Mouse (Mus musculus) limb, embryonic 13.5 days (tissue): ENCODE data around the gene Bcas3. TPM values are rescaled to one million over a fixed set of nuclear protein-coding genes. Genes with fewer than 3 reads are reported as not detected.
"Not testable (repeated sequence)": the region's sequence is repeated elsewhere in the genome, so short reads cannot be mapped to it uniquely, and the experiment has no call there.

ENCODE experiments used
- ATAC-seq: fragments of 200-750 bp; cut with Nextera tagmentation; 2 replicates; pipeline ENCODE4 v1.8.0; 2017; ENCODE audit warnings: low read depth, moderate number of reproducible peaks, moderate TSS enrichment; ENCODE audit not compliant: low FRiP score
- H3K27ac ChIP-seq: fragments of 300-500 bp; sonication (generic); 2 replicates; pipeline ENCODE4 v1.5.1; 2015; ENCODE audit warnings: inconsistent platforms, mild to moderate bottlenecking, moderate library complexity
- H3K27me3 ChIP-seq: fragments of 300-500 bp; sonication (generic); 2 replicates; pipeline ENCODE4 v1.6.1; 2015; ENCODE audit warnings: mild to moderate bottlenecking, inconsistent platforms
- H3K36me3 ChIP-seq: fragments of 300-500 bp; sonication (generic); 2 replicates; pipeline ENCODE4 v1.6.1; 2015; ENCODE audit warnings: inconsistent platforms, mild to moderate bottlenecking, moderate library complexity
- H3K4me1 ChIP-seq: fragments of 300-500 bp; sonication (generic); 2 replicates; pipeline ENCODE4 v1.6.1; 2015; ENCODE audit warnings: inconsistent platforms
- H3K4me2 ChIP-seq: fragments of 300-500 bp; sonication (generic); replicated peaks from 2 replicates; pipeline ENCODE4 v1.6.1; 2015; ENCODE audit warnings: inconsistent platforms, mild to moderate bottlenecking, moderate library complexity
- H3K4me3 ChIP-seq: fragments of 300-500 bp; sonication (generic); 2 replicates; pipeline ENCODE4 v1.5.1; 2015; ENCODE audit warnings: moderate library complexity, mild to moderate bottlenecking, inconsistent platforms
- H3K9ac ChIP-seq: fragments of 300-500 bp; sonication (generic); 2 replicates; pipeline ENCODE4 v1.6.1; 2015; ENCODE audit warnings: mild to moderate bottlenecking, inconsistent platforms
- H3K9me3 ChIP-seq: fragments of 300-500 bp; sonication (generic); 2 replicates; pipeline ENCODE4 v1.6.1; 2016; ENCODE audit warnings: inconsistent platforms
- WGBS: fragments of 180-500 bp; shearing (Covaris S2); methylation state at CpG from one replicate; pipeline ENCODE4 v1.1.7; 2015; 5-methylcytosine and 5-hydroxymethylcytosine counted together
- polyA plus RNA-seq: library from polyadenylated mRNA; unstranded; fragments of >200 nt; fragmentation: Nextera tagmentation; extraction: Ambion mirVana; gene quantifications from 2 replicates; pipeline ENCODE4 v1.2.1, GENCODE M21; 2015

Gene Bcas3
- polyA plus RNA-seq, 1 experiment from 2014 or later = 30.3 TPM

DNA sequence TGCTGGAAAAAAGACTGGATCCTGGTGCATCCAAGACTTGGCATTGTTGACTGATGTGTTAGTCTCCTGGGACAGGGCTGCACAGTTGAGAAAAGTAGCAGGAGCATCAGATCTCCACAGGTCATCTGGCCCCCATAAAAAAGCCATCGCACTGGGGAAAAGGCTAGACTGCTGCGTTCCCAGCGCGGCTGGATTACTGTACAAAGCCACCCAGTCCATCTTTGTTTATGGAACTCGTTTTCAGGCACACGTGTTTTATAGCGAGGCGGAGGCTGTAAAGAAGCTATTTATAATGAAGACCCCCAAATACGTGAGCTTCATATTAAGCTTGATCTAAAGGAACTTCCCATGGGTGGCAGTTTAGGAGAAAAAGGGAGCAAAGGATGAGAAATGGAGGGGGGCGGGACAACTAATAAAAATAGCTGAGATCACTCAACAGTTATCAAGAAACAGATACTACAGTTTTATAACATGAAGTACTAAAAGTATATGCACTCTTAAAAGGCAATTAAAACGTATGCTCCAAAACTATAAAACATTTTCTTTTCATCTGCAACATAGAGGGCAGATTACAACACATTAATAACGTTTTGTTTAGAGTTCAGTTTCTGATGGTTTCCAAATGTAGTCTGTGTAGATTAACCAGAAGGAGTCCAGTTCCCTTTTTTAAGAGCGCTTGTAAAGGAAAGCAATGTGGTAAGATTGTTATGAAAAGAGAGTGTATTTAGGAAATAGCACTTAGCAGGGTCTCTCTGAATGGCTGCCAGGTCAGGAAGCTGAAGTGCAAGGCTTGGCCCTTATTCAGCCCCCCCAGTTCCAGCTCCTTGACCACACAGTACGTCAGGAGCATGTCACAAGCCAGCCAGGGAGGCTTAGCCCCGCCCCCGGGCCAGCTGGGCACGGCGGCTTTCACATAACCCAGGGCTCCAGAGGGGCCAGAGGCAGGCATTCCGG, 360.2 kb downstream of the Bcas3 start:
- H3K27ac ChIP-seq = no peak overlapping the region
- WGBS = 8% methylated on average over 19 of the region's 19 CpGs
- peaks cover 84% of the 10 kb centered on the region for H3K27me3 ChIP-seq
- H3K36me3 ChIP-seq = no peaks in the 10 kb centered on the region
- no peaks in the 10 kb centered on the region for H3K9me3 ChIP-seq
- peak; percentile 85 for ATAC-seq
- peak overlapping the region; percentile 41 for H3K4me2 ChIP-seq
- H3K4me3 ChIP-seq = no peak overlapping the region
- no peak overlapping the region for H3K9ac ChIP-seq
- H3K4me1 ChIP-seq = peaks cover 54% of the 10 kb centered on the region

- no peak overlapping the region; the same call in 1 of the 2 replicates for H3K27ac ChIP-seq
- H3K4me3 ChIP-seq = no peak overlapping the region
Measured at GRCm38 (mm10) chr11:85713814-85714208, 360.8 kb downstream of the Bcas3 start.

GRCm38 (mm10) chr11:85714312-85714931, 361.5 kb downstream of the Bcas3 start:
- no peak for ATAC-seq
- H3K4me3 ChIP-seq = no peak overlapping the region
- H3K4me2 ChIP-seq = no peak overlapping the region; the same call in 1 of the 2 replicates
- peaks cover 55% of the 10 kb centered on the region for H3K4me1 ChIP-seq
- no peaks in the 10 kb centered on the region for H3K9me3 ChIP-seq
- H3K27me3 ChIP-seq = peaks cover 89% of the 10 kb centered on the region
- 8% methylated on average over 7 of the region's 7 CpGs for WGBS
- H3K9ac ChIP-seq = no peak overlapping the region
- no peak overlapping the region; the same call in 1 of the 2 replicates for H3K27ac ChIP-seq
- H3K36me3 ChIP-seq = no peaks in the 10 kb centered on the region

More at GRCm38 (mm10) chr11:85713814-85714208, 360.8 kb downstream of the Bcas3 start:
- no peak overlapping the region for H3K9ac ChIP-seq
- H3K27me3 ChIP-seq = peaks cover 87% of the 10 kb centered on the region
- H3K36me3 ChIP-seq = no peaks in the 10 kb centered on the region
- peaks cover 54% of the 10 kb centered on the region for H3K4me1 ChIP-seq
- 8% methylated on average over 2 of the region's 2 CpGs for WGBS
- no peaks in the 10 kb centered on the region for H3K9me3 ChIP-seq
- H3K4me2 ChIP-seq = peak overlapping the region; percentile 41
- ATAC-seq = no peak

- H3K4me1 ChIP-seq = peaks cover 62% of the 10 kb centered on the region
- not testable (repeated sequence) for H3K9ac ChIP-seq, H3K4me3 ChIP-seq, H3K36me3 ChIP-seq, H3K4me2 ChIP-seq, ATAC-seq, H3K9me3 ChIP-seq, H3K27ac ChIP-seq
- peaks cover 87% of the 10 kb centered on the region for H3K27me3 ChIP-seq
- 76% methylated on average over 2 of the region's 2 CpGs for WGBS
Measured at GRCm38 (mm10) chr11:85716730-85717129, 363.8 kb downstream of the Bcas3 start.

DNA sequence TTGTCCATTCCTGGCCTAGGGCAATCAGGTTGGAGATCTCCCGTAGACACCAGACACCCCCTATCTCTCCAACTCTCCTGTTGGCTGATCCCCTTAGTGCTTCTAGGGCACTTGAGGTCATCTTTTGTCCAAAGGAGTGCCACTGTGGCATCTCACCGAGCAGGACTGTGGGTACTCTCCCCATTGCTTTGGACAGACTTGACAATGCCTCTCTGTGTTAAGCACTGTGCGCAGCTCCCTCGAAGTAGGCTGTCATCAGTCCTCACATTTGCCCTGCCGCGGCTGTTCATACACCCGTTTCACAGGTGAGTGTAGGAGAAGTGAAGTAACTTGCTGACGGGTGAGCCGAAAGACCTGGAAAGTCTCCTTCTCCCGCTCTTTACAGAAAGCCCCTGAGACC, 366.1 kb downstream of the Bcas3 start:
- H3K4me3 ChIP-seq = no peak overlapping the region
- no peaks in the 10 kb centered on the region for H3K9me3 ChIP-seq
- 74% methylated on average over 10 of the region's 10 CpGs for WGBS
- H3K4me1 ChIP-seq = peaks cover 44% of the 10 kb centered on the region
- ATAC-seq = no peak
- H3K36me3 ChIP-seq = no peaks in the 10 kb centered on the region
- no peak overlapping the region for H3K9ac ChIP-seq
- H3K4me2 ChIP-seq = no peak overlapping the region
- no peak overlapping the region for H3K27ac ChIP-seq
- peaks cover 86% of the 10 kb centered on the region for H3K27me3 ChIP-seq

GRCm38 (mm10) chr11:85719766-85720165, 366.8 kb downstream of the Bcas3 start:
- Histone ChIP-seq H3K27ac (no peak overlapping the region), H3K36me3 (no peaks in the 10 kb centered on the region), H3K9me3 (no peaks in the 10 kb centered on the region), H3K4me2 (no peak overlapping the region), H3K4me3 (no peak overlapping the region), H3K27me3 (peaks cover 86% of the 10 kb centered on the region), H3K9ac (no peak overlapping the region), H3K4me1 (peaks cover 37% of the 10 kb centered on the region)
- ATAC-seq = no peak
- 19% methylated on average over 7 of the region's 7 CpGs for WGBS

- Histone ChIP-seq H3K4me3 (no peak overlapping the region), H3K4me1 (peaks cover 32% of the 10 kb centered on the region), H3K27me3 (peaks cover 87% of the 10 kb centered on the region), H3K9ac (no peak overlapping the region), H3K9me3 (no peaks in the 10 kb centered on the region), H3K27ac (no peak overlapping the region), H3K4me2 (no peak overlapping the region), H3K36me3 (no peaks in the 10 kb centered on the region)
- 11% methylated on average over 6 of the region's 6 CpGs for WGBS
- no peak for ATAC-seq
Measured at GRCm38 (mm10) chr11:85720269-85720773, 367.4 kb downstream of the Bcas3 start.

- no peak overlapping the region for H3K27ac ChIP-seq
- ATAC-seq = no peak
- H3K9ac ChIP-seq = no peak overlapping the region
- H3K4me1 ChIP-seq = peaks cover 23% of the 10 kb centered on the region
- H3K4me3 ChIP-seq = no peak overlapping the region
- 88% methylated on average over 4 of the region's 4 CpGs for WGBS
- H3K9me3 ChIP-seq = no peaks in the 10 kb centered on the region
- H3K27me3 ChIP-seq = peaks cover 79% of the 10 kb centered on the region
- no peaks in the 10 kb centered on the region for H3K36me3 ChIP-seq
- H3K4me2 ChIP-seq = no peak overlapping the region
Measured at GRCm38 (mm10) chr11:85721986-85722385, 369.0 kb downstream of the Bcas3 start.

DNA sequence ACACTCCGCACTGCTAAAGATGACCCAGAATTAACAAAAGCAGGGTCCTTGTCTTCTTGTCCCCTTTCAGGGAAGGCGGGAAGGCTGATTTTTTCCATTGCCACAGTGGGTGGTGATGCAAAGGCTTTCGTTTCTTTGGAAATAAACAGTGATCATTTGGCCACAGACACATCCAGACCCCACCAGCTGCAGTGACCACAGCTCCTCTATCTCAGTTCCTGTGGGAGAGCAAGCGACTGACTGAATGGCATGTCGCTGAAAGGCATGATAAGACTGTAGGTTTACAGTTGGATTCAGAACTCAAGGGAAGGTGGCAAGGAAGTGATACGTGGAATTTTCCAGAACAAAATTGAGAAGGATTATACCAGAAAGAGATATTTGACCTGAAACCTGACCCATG, 371.2 kb downstream of the Bcas3 start:
- H3K36me3 ChIP-seq = no peaks in the 10 kb centered on the region
- 82% methylated on average over 6 of the region's 6 CpGs for WGBS
- no peak overlapping the region for H3K27ac ChIP-seq
- H3K9ac ChIP-seq = no peak overlapping the region
- no peak overlapping the region for H3K4me3 ChIP-seq
- H3K4me1 ChIP-seq = peaks cover 20% of the 10 kb centered on the region
- no peak overlapping the region for H3K4me2 ChIP-seq
- peaks cover 73% of the 10 kb centered on the region for H3K27me3 ChIP-seq
- no peak for ATAC-seq
- no peaks in the 10 kb centered on the region for H3K9me3 ChIP-seq

- no peak for ATAC-seq
- Histone ChIP-seq H3K9ac (no peak overlapping the region), H3K27me3 (peaks cover 68% of the 10 kb centered on the region), H3K9me3 (no peaks in the 10 kb centered on the region), H3K27ac (no peak overlapping the region), H3K4me3 (no peak overlapping the region), H3K4me1 (peaks cover 11% of the 10 kb centered on the region; the same call in 1 of the 2 replicates), H3K4me2 (no peak overlapping the region), H3K36me3 (no peaks in the 10 kb centered on the region)
- 66% methylated on average over 2 of the region's 2 CpGs for WGBS
Measured at GRCm38 (mm10) chr11:85729725-85730124, 376.8 kb downstream of the Bcas3 start.

DNA sequence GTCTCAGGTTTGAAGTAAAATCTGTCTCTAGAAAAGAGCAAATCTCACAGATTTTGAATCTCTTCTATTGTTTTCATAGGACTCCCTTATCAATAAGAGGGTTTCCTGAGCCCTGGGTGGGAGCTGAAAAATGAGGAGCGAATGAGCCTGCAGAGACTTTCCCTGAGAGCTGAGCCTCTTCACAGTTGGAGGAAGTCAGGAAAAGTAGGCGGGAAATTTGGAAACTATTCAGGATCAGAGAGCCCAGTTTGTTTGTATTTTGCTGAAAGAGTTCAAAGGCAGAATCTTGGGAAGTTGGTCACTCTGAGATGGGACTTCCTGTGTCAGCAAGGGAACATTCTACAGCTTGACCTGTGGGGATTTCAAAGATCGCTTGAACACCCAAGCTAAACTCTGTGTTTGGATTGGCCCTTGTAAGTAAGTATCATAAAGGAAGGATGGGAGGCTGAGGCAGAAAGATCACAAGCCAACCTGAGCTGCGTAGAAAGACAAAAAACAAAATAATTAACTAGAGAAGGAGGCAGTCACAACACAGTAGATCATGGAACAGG, 379.6 kb downstream of the Bcas3 start:
- 63% methylated on average over 4 of the region's 4 CpGs for WGBS
- H3K4me3 ChIP-seq = no peak overlapping the region
- no peak overlapping the region for H3K27ac ChIP-seq
- H3K36me3 ChIP-seq = no peaks in the 10 kb centered on the region
- H3K4me1 ChIP-seq = peaks cover 30% of the 10 kb centered on the region
- H3K4me2 ChIP-seq = no peak overlapping the region
- H3K27me3 ChIP-seq = peaks cover 76% of the 10 kb centered on the region
- H3K9me3 ChIP-seq = no peaks in the 10 kb centered on the region
- ATAC-seq = no peak
- H3K9ac ChIP-seq = no peak overlapping the region

DNA sequence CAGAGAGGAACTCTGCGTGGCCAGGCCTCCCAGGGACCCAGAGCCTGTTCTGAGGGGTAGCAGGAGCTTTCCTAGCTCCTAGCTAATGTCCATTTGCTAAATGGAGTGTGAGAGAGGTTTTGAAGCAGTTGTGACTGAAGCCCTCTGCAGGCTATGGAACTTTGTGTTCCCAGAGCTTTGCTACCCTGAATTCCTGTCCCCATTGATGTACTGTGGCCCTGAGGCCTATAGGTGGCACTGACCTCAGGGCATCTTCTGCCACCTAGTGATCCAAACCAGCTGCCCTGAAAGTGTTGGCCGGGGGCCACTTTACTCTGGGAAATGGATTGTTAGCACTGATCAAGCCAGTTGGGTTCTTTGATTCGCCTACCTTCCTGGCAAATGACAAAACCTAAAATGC, 380.6 kb downstream of the Bcas3 start:
- Histone ChIP-seq H3K4me1 (peaks cover 38% of the 10 kb centered on the region), H3K4me2 (no peak overlapping the region), H3K9me3 (no peaks in the 10 kb centered on the region), H3K36me3 (no peaks in the 10 kb centered on the region), H3K27me3 (peaks cover 80% of the 10 kb centered on the region), H3K27ac (no peak overlapping the region), H3K9ac (no peak overlapping the region), H3K4me3 (no peak overlapping the region)
- 43% methylated on average over 3 of the region's 3 CpGs for WGBS
- ATAC-seq = no peak
